Mouse (Mus musculus) ES-E14 (cell line): ENCODE data around the gene Eif4g3. TPM values are rescaled to one million over a fixed set of nuclear protein-coding genes. Genes with fewer than 3 reads are reported as not detected.

Experiments
- DNase-seq: peaks from one replicate; pipeline ENCODE4 v3.0.0-alpha.2; 2013; ENCODE audit warnings: low read depth, low spot score
- H3K27ac ChIP-seq: 2 replicates; pipeline ENCODE4 v1.5.1; 2012; ENCODE audit warnings: low read depth, mild to moderate bottlenecking, low read length, moderate library complexity, mixed read lengths; ENCODE audit not compliant: poor library complexity, insufficient read depth, severe bottlenecking
- H3K36me3 ChIP-seq: 2 replicates; pipeline ENCODE4 v1.6.1; 2012; ENCODE audit warnings: mild to moderate bottlenecking, low read length, moderate library complexity, mixed read lengths; ENCODE audit not compliant: control insufficient read depth, poor library complexity, insufficient read depth, severe bottlenecking
- H3K4me1 ChIP-seq, 2 experiments: fragments of 150-350 bp in 1 of 2; sonication (generic) in 1 of 2; 2 replicates each; pipeline ENCODE4 v1.6.1; 2012; ENCODE audit warnings: low read length in 2 of 2, mild to moderate bottlenecking in 1 of 2, mixed read lengths in 1 of 2; ENCODE audit not compliant: control insufficient read depth in 2 of 2, insufficient read depth in 2 of 2, poor library complexity in 1 of 2
- H3K4me3 ChIP-seq, 2 experiments: fragments of 150-350 bp in 1 of 2; sonication (generic) in 1 of 2; 2 replicates each; pipeline ENCODE4 v1.5.1; 2012; ENCODE audit warnings: low read length in 2 of 2, low read depth in 1 of 2, mild to moderate bottlenecking in 1 of 2, mixed read lengths in 1 of 2; ENCODE audit not compliant: insufficient read depth in 1 of 2, poor library complexity in 1 of 2, severe bottlenecking in 1 of 2
- H3K9ac ChIP-seq: 2 replicates; pipeline ENCODE4 v1.6.1; 2012; ENCODE audit warnings: low read depth, mild to moderate bottlenecking, low read length, mixed read lengths; ENCODE audit not compliant: poor library complexity, insufficient read depth, severe bottlenecking
- H3K9me3 ChIP-seq: fragments of 150-350 bp; sonication (generic); 2 replicates; pipeline ENCODE4 v1.6.1; 2012; ENCODE audit warnings: low read depth, mild to moderate bottlenecking, low read length; ENCODE audit not compliant: control insufficient read depth, insufficient read depth
- CHD2 ChIP-seq: IDR thresholded peaks from 2 replicates; pipeline ENCODE4 v1.6.1; 2014; ENCODE audit warnings: mild to moderate bottlenecking, low read depth, low read length, inconsistent platforms
- HCFC1 ChIP-seq: IDR thresholded peaks from 2 replicates; pipeline ENCODE4 v1.6.1; 2012; ENCODE audit warnings: low read length, inconsistent platforms, borderline replicate concordance; ENCODE audit not compliant: insufficient read depth
- MAFK ChIP-seq: IDR thresholded peaks from 2 replicates; pipeline ENCODE4 v1.6.1; 2014; ENCODE audit warnings: mild to moderate bottlenecking, low read depth, low read length, inconsistent platforms; ENCODE audit not compliant: insufficient read depth
- ZC3H11A ChIP-seq: IDR thresholded peaks from 2 replicates; pipeline ENCODE4 v1.6.1; 2012; ENCODE audit warnings: low read depth, mild to moderate bottlenecking, inconsistent platforms, low read length, borderline replicate concordance
- ZNF384 ChIP-seq: IDR thresholded peaks from 2 replicates; pipeline ENCODE4 v1.6.1; 2012; ENCODE audit warnings: low read depth, low read length, inconsistent platforms
- in situ Hi-C, 2 experiments: fragments of 600-800 bp; cut with MboI; formaldehyde crosslinking; loops; one replicate each; pipeline ENCODE4 v1.15.1; 2025; ENCODE audit warnings: low sequenced_read_pairs in 2 of 2, inconsistent platforms in 1 of 2; ENCODE audit not compliant: unreplicated experiment in 2 of 2
- total RNA-seq: library from RNA; depleted of rRNA; stranded (reverse); fragments of 300-350 nt; gene quantifications from 2 replicates; pipeline ENCODE4 v1.2.3, GENCODE M21; 2012

The Eif4g3 gene
- total RNA-seq, 1 experiment = 18.7 TPM

DNA sequence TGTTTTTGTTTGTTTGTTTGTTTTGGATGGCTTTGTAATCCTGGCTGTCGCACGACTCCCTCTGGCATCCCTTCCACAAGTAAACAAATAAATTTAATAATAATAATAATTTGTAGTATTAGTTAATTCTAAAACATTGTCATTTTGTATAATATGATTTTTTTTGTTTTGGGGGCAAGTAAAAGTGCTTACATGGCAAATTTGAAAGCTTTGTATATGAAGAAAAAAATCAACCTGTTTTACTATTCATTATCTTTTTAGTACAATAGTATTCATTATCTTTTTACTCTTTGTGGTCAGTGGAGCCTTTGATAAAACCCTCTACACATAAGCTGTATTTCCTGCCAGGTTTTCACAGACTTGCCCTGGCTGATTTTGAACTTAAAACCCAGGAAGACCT is 29.9 kb downstream of the Eif4g3 start:
- Histone ChIP-seq H3K4me3 (no peak overlapping the region), H3K9ac (no peak overlapping the region), H3K4me1 (no peaks in the 10 kb centered on the region), H3K27ac (no peak overlapping the region), H3K9me3 (no peaks in the 10 kb centered on the region), H3K36me3 (peaks cover 2% of the 10 kb centered on the region; the same call in 1 of the 2 replicates)
- DNase-seq = no peak
- TF ChIP-seq MAFK (peak; percentile 80; the same call in 1 of the 2 replicates), ZNF384 (no peak), HCFC1 (no peak)
- in situ Hi-C loops = no loop called here

DNA sequence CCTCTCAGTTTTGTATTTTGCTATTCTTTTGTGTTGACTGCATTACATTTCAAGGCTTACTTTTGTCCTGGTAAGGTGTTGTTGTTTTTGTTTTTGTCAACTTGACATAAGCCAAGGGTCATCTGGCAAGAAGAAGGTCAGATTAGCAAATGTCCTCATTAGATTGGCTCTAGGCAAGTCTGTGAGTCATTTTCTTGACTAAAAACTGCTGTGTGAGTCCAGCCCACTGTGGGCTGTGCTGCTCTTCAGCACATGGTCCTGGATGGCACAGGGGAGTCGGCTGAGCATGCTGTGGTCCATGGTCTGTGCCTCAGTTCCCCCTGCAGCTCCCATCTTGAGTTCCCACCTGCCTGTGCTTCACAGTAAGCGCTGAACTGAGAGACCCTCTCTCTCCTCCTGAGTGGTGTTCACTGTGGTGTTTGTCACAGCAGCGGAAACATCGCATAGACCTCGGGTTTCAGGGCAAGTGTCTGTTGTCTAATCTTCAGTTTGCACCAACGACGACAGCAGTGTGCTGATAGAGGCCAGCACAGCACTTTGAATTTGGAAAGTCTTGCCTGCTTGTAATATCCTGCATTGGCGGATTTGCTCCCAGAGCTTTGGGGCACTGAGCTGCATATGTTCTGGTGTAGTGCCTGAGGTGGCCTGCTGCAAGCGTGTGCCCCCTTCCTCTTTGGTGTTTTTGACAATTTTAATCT is 30.7 kb downstream of the Eif4g3 start:
- Histone ChIP-seq H3K36me3 (peaks cover 8% of the 10 kb centered on the region; the same call in 1 of the 2 replicates), H3K4me1 (no peaks in the 10 kb centered on the region), H3K4me3 (no peak overlapping the region), H3K9ac (no peak overlapping the region), H3K27ac (no peak overlapping the region), H3K9me3 (no peaks in the 10 kb centered on the region)
- TF ChIP-seq HCFC1 (no peak), CHD2 (no peak), ZNF384 (no peak), MAFK (no peak), ZC3H11A (no peak)
- no peak for DNase-seq
- in situ Hi-C loops = no loop called here

DNA sequence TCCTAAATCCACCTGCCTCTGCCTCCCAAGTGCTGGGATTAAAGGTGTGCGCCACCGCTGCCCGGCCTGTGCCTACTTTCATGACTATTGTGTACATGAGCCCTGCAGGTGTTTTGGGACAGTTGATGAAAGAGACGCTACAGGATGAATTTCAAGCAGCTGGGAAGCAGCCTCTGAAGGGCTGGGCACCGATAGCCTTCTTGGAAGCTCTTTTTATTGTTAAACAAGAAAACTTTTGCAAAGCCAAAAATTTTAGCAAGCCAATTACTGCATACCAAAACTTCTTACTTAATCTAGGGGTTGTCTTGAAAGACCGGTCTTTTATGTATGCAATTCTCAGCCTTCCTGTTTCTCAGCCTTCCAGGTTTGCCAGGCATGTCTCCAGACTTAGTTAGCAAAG is 36.3 kb downstream of the Eif4g3 start:
- Histone ChIP-seq H3K4me3 (no peak overlapping the region), H3K27ac (no peak overlapping the region), H3K4me1 (no peaks in the 10 kb centered on the region), H3K9me3 (no peaks in the 10 kb centered on the region), H3K9ac (no peak overlapping the region), H3K36me3 (peaks cover 10% of the 10 kb centered on the region; the same call in 1 of the 2 replicates)
- no peak for DNase-seq
- TF ChIP-seq MAFK (no peak), ZC3H11A (no peak), ZNF384 (no peak), HCFC1 (no peak), CHD2 (no peak)
- in situ Hi-C loops = no loop called here

DNA sequence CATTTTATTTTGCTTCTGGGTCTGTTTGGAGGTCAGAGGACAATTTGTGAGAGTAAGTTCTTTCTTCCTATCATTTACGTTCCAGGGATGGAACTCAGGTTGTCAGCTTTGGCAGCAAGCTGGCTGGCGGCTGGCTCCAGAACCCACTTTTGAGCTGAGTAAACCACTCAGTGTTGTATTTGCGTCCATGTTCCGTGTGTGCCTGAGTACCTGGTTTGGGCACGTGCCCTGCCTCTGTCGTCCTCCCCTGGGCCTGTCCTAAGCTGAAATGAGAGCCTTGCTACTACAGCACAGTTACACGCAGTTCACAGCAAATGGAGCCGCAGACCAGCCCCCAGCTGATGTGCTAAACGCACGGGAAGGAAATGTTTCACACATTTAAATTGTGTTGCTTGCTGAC is 39.0 kb downstream of the Eif4g3 start:
- no peak overlapping the region for H3K4me3 ChIP-seq
- TF ChIP-seq ZC3H11A (no peak), ZNF384 (no peak), MAFK (no peak), HCFC1 (no peak), CHD2 (no peak)
- H3K9me3 ChIP-seq = no peaks in the 10 kb centered on the region
- no peak overlapping the region for H3K9ac ChIP-seq
- no peak for DNase-seq
- no peak overlapping the region for H3K27ac ChIP-seq
- in situ Hi-C loops = no loop called here
- peaks cover 10% of the 10 kb centered on the region; the same call in 1 of the 2 replicates for H3K36me3 ChIP-seq
- no peaks in the 10 kb centered on the region for H3K4me1 ChIP-seq

DNA sequence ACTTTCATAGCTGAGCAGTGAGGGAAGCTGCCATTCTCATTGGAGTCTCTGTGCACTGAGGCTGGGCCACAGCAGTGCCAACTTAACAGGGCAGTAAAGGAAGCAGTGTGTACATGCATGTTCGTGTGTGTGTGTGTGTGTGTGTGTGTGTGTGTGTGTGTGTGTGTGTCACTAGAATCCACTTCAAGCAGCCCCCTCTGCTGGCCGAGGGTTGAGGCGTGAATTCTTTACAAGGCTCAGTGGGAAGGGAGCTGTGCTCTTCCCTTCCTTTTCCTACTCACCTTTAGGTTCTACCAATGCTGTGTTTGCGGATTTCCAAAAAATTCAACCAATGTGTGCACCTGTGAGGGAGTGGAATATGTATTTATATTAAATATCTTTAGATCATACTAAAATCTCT is 41.0 kb downstream of the Eif4g3 start:
- DNase-seq = no peak
- H3K36me3 ChIP-seq = no peaks in the 10 kb centered on the region; the same call in 1 of the 2 replicates
- H3K9ac ChIP-seq = no peak overlapping the region
- H3K4me3 ChIP-seq = no peak overlapping the region
- TF ChIP-seq ZNF384 (no peak), MAFK (no peak), CHD2 (no peak), HCFC1 (no peak), ZC3H11A (no peak)
- H3K4me1 ChIP-seq = peaks cover 0 to 2% of the 10 kb centered on the region in 2 experiments; a peak in 1 of 4 replicates
- in situ Hi-C loops = no loop called here
- no peak overlapping the region for H3K27ac ChIP-seq
- H3K9me3 ChIP-seq = no peaks in the 10 kb centered on the region
